Mouse (Mus musculus) heart, postnatal 4 days (tissue): ENCODE data around the gene Vma21. TPM values are rescaled to one million over a fixed set of nuclear protein-coding genes. Genes with fewer than 3 reads are reported as not detected.
A peak's percentile ranks its signal among the peaks of the same experiment; 100 is the strongest.

Experiments used
- DNase-seq: peaks from one replicate; pipeline ENCODE4 v3.0.0; 2021
- total RNA-seq, 2 experiments: library from RNA; stranded (reverse); gene quantifications; 2 replicates each; pipeline ENCODE4 v1.2.3; 2021

The Vma21 gene
- total RNA-seq = 10 to 100 TPM; 21.5 to 24.7 TPM

- peak; percentile 43 for DNase-seq
Observed at GRCm38 (mm10) chrX:71815631-71816345, at the start of gene Vma21. TSS of gene Vma21 (plus strand) at chrX:71815924.

GRCm38 (mm10) chrX:71767909-71768308 lies 47.8 kb upstream of the Vma21 start:
- no peak for DNase-seq

GRCm38 (mm10) chrX:71791106-71791505 lies 24.6 kb upstream of the Vma21 start:
- peak; percentile 4 for DNase-seq

GRCm38 (mm10) chrX:71797766-71798165 lies 18.0 kb upstream of the Vma21 start:
- DNase-seq = no peak

GRCm38 (mm10) chrX:71798883-71799282 lies 16.8 kb upstream of the Vma21 start:
- peak; percentile 18 for DNase-seq

GRCm38 (mm10) chrX:71811966-71812835 lies 3.5 kb upstream of the Vma21 start:
- peak; percentile 15 for DNase-seq

GRCm38 (mm10) chrX:71816401-71816857 lies 705 bp downstream of the Vma21 start:
- DNase-seq = peak; percentile 85

GRCm38 (mm10) chrX:71816931-71817361 lies 1.2 kb downstream of the Vma21 start:
- no peak for DNase-seq

- DNase-seq = no peak
Observed at GRCm38 (mm10) chrX:71838911-71839310, 23.2 kb downstream of the Vma21 start.

GRCm38 (mm10) chrX:71846696-71847095 lies 31.0 kb downstream of the Vma21 start:
- DNase-seq = peak; percentile 8

- DNase-seq = no peak
Observed at GRCm38 (mm10) chrX:71853798-71854197, 38.1 kb downstream of the Vma21 start.

Other genes starting within 250 kb of the Vma21 start
- gene Gpr50, start 152.3 kb upstream of the Vma21 start, total RNA-seq = under 1 TPM in 1 of 2 experiments, not detected in 1; 0.38 TPM
- gene Gm1141, start 105.1 kb downstream of the Vma21 start, total RNA-seq = under 1 TPM in 1 of 2 experiments, not detected in 1; 0.43 TPM
- 10 to 100 TPM; 24.9 to 30.9 TPM for gene Prrg3, start 146.7 kb downstream of the Vma21 start, total RNA-seq
- not detected for gene Fate1, start 157.1 kb downstream of the Vma21 start, total RNA-seq
- gene Cnga2, start 175.9 kb downstream of the Vma21 start, total RNA-seq = under 1 TPM; 0.16 to 0.79 TPM